Mouse (Mus musculus) embryo, embryonic 11.5 days (tissue): ENCODE measurements around the gene Hlx.

Experiments used
- DNase-seq: peaks from one replicate; pipeline ENCODE4 v3.0.0-alpha.2; 2012; ENCODE audit warnings: low read depth, low spot score

The Hlx gene

GRCm38 (mm10) chr1:184733300-184734066 is 1.1 kb upstream of the Hlx start:
- no peak for DNase-seq

GRCm38 (mm10) chr1:184731644-184732545 is 524 bp downstream of the Hlx start:
- DNase-seq, result no peak

- DNase-seq, result no peak
Measured at GRCm38 (mm10) chr1:184731091-184731640, 1.3 kb downstream of the Hlx start.

- DNase-seq, result no peak
Measured at GRCm38 (mm10) chr1:184730453-184731013, 1.9 kb downstream of the Hlx start.

- no peak for DNase-seq
Measured at GRCm38 (mm10) chr1:184729357-184730140, 2.9 kb downstream of the Hlx start.

- DNase-seq, result no peak
Measured at GRCm38 (mm10) chr1:184728561-184729115, 3.8 kb downstream of the Hlx start.

GRCm38 (mm10) chr1:184727401-184728265 is 4.8 kb downstream of the Hlx start:
- DNase-seq, result no peak

GRCm38 (mm10) chr1:184726576-184727300 is 5.7 kb downstream of the Hlx start:
- DNase-seq, result no peak

- DNase-seq, result no peak
Measured at GRCm38 (mm10) chr1:184725318-184725790, 7.1 kb downstream of the Hlx start.

- no peak for DNase-seq
Measured at GRCm38 (mm10) chr1:184724551-184725317, 7.7 kb downstream of the Hlx start.

GRCm38 (mm10) chr1:184723899-184724298 is 8.5 kb downstream of the Hlx start:
- no peak for DNase-seq

GRCm38 (mm10) chr1:184721121-184721520 is 11.3 kb downstream of the Hlx start:
- no peak for DNase-seq

GRCm38 (mm10) chr1:184720162-184721025 is 12.0 kb downstream of the Hlx start:
- DNase-seq, result no peak

GRCm38 (mm10) chr1:184718261-184719120 is 13.9 kb downstream of the Hlx start:
- DNase-seq, result no peak

- no peak for DNase-seq
Measured at GRCm38 (mm10) chr1:184717691-184718200, 14.7 kb downstream of the Hlx start.

GRCm38 (mm10) chr1:184717016-184717568 is 15.3 kb downstream of the Hlx start:
- DNase-seq, result no peak
